Mouse (Mus musculus): ENCODE results near the gene Ccr10. TPM values are rescaled to one million over a fixed set of nuclear protein-coding genes. Genes with fewer than 3 reads are reported as not detected.
A peak's percentile ranks its signal among the peaks of the same experiment; 100 is the strongest.

Gene Ccr10
- 0.02 TPM in 1 of 2 replicates, not detected in the other for polyA plus RNA-seq (2012)

DNA sequence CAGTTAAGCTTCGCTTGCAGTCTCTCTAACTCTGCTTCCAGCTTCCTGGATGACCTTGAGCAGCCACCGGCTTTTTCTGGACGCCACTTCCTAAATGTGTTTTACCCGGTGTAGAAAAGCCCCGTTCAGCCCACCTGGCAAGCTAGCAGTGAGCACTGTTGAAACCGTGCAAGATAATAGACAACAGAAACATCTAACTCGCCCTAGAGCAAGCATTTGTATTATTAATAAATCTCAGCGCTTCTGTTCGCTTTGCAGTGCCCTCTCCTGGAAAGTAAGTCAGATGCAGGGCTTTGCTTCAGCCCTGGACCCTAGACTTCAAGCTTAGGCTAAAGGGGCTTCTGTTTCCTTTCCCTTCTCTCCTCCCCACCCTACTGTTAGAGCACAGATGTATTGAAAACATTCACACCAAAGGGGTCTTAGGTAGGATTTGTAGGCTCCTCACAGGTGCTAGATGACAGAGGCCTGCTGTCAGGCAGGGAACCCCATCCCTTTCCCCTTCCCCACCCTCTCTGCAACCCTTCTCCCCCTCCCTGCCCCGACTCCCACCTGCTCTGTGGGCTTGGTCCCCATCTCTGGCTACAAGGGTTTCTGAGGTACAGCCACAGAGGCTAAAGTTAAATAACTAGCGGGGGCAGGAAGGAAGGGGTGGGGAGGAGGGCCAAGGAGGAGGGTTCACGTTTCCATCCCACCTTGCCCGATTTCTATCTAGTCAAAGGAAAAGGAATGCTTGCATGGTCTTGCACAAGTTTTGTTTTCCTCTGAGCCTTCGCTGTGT, at the start of gene Ccr10:
TSS of gene Ccr10 (minus strand) at position 593 of the 778 bp plus-strand sequence.
- peaks cover 98% of the 10 kb centered on the region for H3K27me3 ChIP-seq (ENCODE audit: control insufficient read depth)
- TF ChIP-seq TAL1 (IDR thresholded peaks at IDR 0.05; ENCODE audit: low read length) (no peak), GATA1 (IDR thresholded peaks at IDR 0.05; ENCODE audit: low read length) (no peak)
- H3K4me1 ChIP-seq (ENCODE audit: control insufficient read depth): peaks cover 35% of the 10 kb centered on the region

DNA sequence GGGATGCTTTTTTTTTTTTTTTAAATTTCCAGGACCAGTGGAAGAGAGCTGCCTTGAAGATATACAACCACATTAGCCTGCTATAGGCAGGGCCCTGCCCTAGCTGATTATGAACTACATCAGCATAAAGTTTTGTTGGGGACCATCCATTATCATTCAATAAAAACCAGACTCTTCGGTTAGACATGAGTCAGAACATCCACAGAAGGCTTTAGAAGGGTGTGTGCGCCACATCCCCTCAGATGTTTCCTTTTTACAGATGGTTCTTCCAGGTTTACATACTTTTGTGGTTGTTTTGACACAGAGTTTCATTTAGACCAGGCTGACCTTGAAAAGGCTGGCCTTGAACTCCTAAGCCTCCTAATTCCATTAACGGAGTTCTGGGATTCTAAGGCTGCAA, 49.1 kb upstream of the Ccr10 start:
- TF ChIP-seq GATA1 (IDR thresholded peaks at IDR 0.05; ENCODE audit: low read length): no peak
- TF ChIP-seq TAL1 (IDR thresholded peaks at IDR 0.05; ENCODE audit: low read length): no peak
- H3K4me1 ChIP-seq (ENCODE audit: control insufficient read depth): peaks cover 26% of the 10 kb centered on the region
- H3K36me3 ChIP-seq (ENCODE audit: control insufficient read depth): peaks cover 9% of the 10 kb centered on the region
- no peaks in the 10 kb centered on the region for H3K9me3 ChIP-seq (ENCODE audit: control insufficient read depth, low read length)
- H3K27me3 ChIP-seq (ENCODE audit: control insufficient read depth): peaks cover 21% of the 10 kb centered on the region
- no peak overlapping the region for H3K4me3 ChIP-seq (replicated peaks)

More for the DNA sequence above, at the start of gene Ccr10:
- Histone ChIP-seq H3K36me3 (ENCODE audit: control insufficient read depth) (no peaks in the 10 kb centered on the region), H3K9me3 (ENCODE audit: control insufficient read depth, low read length) (peaks cover 20% of the 10 kb centered on the region; the same call in 1 of the 2 replicates), H3K4me3 (replicated peaks) (peak within 1 kb of the TSS; percentile 4)

DNA sequence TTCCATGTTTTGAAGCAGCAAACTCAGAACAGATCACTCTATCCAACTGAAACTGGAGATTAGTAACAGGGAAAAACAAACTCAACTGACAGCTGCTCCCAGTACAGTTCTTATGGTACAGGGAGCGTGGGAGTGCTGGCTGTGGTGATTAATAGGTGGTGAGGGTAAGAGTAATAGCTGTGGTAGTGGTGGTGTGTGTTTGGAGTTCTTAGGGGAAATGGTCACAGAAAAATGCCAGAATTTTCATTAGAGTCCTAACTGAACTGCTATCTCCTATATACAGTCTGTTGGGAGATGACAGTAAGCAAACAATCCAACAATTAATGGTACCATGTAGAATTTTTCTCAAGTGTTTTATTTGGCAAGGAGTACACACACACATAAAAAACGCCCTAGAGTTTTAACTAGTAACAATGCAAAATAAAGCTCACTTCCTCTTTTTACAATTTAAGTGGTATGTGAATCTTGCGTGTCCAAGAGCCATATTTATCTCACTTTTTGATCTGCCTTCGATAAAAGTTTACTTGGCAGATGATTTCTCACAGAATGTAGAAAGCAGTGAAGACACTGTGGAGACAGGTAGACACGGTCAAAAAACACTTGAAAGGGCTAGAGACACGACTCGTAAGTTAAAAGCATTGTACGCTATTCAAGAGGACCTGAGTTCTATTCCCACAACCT, 46.2 kb upstream of the Ccr10 start:
- Histone ChIP-seq H3K4me3 (replicated peaks) (no peak overlapping the region), H3K4me1 (ENCODE audit: control insufficient read depth) (peaks cover 24% of the 10 kb centered on the region), H3K27me3 (ENCODE audit: control insufficient read depth) (no peaks in the 10 kb centered on the region), H3K9me3 (ENCODE audit: control insufficient read depth, low read length) (no peaks in the 10 kb centered on the region), H3K36me3 (ENCODE audit: control insufficient read depth) (peaks cover 27% of the 10 kb centered on the region)
- no peak for TF ChIP-seq TAL1 (IDR thresholded peaks at IDR 0.05; ENCODE audit: low read length)
- no peak for TF ChIP-seq GATA1 (IDR thresholded peaks at IDR 0.05; ENCODE audit: low read length)

DNA sequence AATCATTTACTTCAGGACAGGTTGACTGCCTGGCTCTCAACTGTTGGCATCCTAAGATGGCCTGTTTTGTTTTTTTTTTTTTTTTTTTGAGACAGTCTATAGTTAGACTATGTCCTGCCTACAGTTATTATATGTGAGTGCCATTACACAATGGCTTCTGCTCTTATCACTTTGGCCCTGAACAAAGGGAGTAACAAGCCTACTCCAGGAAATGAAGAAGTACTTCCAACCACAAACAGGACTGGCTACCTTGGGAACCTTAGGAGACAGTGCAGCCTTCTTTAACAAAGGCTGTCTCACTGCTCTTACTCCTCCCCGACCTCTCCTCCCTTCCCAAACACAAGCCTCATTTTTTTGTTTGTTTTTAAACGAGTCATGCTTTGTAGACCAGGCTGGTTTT, 45.6 kb upstream of the Ccr10 start:
- Histone ChIP-seq H3K36me3 (ENCODE audit: control insufficient read depth) (peaks cover 33% of the 10 kb centered on the region), H3K27me3 (ENCODE audit: control insufficient read depth) (no peaks in the 10 kb centered on the region), H3K9me3 (ENCODE audit: control insufficient read depth, low read length) (no peaks in the 10 kb centered on the region), H3K4me3 (replicated peaks) (no peak overlapping the region), H3K4me1 (ENCODE audit: control insufficient read depth) (peaks cover 21% of the 10 kb centered on the region)
- TF ChIP-seq TAL1 (IDR thresholded peaks at IDR 0.05; ENCODE audit: low read length): no peak
- TF ChIP-seq GATA1 (IDR thresholded peaks at IDR 0.05; ENCODE audit: low read length): no peak

DNA sequence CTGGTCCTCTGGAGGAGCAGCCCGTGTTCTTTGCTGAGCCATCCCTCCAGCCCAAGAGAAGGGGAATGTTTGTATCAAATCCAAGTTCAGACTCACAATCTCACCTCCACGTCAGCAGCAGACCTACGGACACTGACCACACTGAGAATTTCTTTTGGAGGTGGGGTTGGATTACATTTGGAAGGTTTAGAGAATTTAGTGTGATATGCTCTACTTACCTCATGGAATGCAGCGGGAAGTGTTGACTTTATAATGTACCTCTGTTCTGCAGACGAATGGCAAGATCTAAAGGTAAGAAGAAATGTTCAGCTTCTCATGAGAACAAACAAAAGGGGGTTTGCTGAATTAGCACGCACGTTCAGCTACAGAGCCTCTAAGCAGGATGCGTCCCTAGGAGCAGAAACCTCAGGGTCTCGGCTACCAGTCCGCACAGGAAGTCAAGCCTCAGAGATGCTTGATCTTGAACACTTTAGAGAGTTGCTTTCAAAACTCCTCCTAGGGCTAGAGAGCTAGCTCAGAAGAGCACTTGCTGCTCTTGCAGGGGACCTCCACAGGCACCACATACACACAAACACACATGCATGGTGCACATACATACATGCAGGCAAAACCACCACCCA, 43.3 kb upstream of the Ccr10 start:
- Histone ChIP-seq H3K9me3 (ENCODE audit: control insufficient read depth, low read length) (no peaks in the 10 kb centered on the region), H3K4me3 (replicated peaks) (no peak overlapping the region), H3K27me3 (ENCODE audit: control insufficient read depth) (no peaks in the 10 kb centered on the region), H3K36me3 (ENCODE audit: control insufficient read depth) (peaks cover 54% of the 10 kb centered on the region), H3K4me1 (ENCODE audit: control insufficient read depth) (peaks cover 1% of the 10 kb centered on the region)
- TF ChIP-seq TAL1 (IDR thresholded peaks at IDR 0.05; ENCODE audit: low read length) (no peak), GATA1 (IDR thresholded peaks at IDR 0.05; ENCODE audit: low read length) (no peak)

DNA sequence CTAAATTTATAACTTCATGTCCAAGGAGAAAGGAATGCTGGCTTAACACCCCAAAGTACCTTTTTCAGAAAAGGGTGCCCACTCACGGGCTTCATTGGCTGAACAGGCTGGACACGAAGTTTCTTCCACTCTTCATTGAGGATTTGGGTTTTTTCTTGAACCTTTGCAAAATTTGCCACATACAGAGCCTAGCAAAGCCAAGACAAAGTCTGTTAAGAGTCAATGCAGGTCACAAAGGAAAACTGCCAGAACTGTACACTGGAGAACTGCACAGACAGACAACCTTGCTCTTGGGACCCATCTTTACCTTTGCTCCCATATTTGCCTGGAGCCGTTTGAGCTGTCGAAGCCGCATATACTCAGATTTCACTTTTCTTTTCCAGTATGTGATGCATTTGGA, 41.7 kb upstream of the Ccr10 start:
- Histone ChIP-seq H3K36me3 (ENCODE audit: control insufficient read depth) (peaks cover 61% of the 10 kb centered on the region), H3K9me3 (ENCODE audit: control insufficient read depth, low read length) (no peaks in the 10 kb centered on the region), H3K27me3 (ENCODE audit: control insufficient read depth) (no peaks in the 10 kb centered on the region), H3K4me1 (ENCODE audit: control insufficient read depth) (peaks cover 2% of the 10 kb centered on the region; the same call in 1 of the 2 replicates), H3K4me3 (replicated peaks) (no peak overlapping the region)
- no peak for TF ChIP-seq GATA1 (IDR thresholded peaks at IDR 0.05; ENCODE audit: low read length)
- no peak for TF ChIP-seq TAL1 (IDR thresholded peaks at IDR 0.05; ENCODE audit: low read length)

DNA sequence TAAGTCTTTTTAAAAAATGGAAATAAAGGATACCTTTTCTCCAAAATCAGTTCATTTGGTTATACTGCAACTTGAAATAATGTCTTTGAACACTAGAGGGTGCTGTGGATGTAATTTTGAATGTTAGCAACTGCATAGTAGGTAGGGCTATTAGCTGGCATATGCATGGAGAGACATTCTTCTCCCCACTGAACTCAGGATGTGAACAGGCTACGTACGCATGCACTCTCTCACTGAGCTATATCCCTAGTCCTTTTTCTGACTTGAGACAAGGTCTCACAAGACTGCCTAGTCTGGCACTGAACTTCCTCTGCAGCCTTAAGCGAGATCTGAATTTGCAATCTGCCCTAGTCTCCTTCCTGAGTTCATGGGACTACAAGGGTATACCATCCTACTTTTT, 36.7 kb upstream of the Ccr10 start:
- Histone ChIP-seq H3K4me1 (ENCODE audit: control insufficient read depth) (peaks cover 2% of the 10 kb centered on the region; the same call in 1 of the 2 replicates), H3K9me3 (ENCODE audit: control insufficient read depth, low read length) (no peaks in the 10 kb centered on the region), H3K27me3 (ENCODE audit: control insufficient read depth) (no peaks in the 10 kb centered on the region), H3K4me3 (replicated peaks) (no peak overlapping the region), H3K36me3 (ENCODE audit: control insufficient read depth) (peaks cover 87% of the 10 kb centered on the region)
- TF ChIP-seq GATA1 (IDR thresholded peaks at IDR 0.05; ENCODE audit: low read length) (no peak), TAL1 (IDR thresholded peaks at IDR 0.05; ENCODE audit: low read length) (no peak)

DNA sequence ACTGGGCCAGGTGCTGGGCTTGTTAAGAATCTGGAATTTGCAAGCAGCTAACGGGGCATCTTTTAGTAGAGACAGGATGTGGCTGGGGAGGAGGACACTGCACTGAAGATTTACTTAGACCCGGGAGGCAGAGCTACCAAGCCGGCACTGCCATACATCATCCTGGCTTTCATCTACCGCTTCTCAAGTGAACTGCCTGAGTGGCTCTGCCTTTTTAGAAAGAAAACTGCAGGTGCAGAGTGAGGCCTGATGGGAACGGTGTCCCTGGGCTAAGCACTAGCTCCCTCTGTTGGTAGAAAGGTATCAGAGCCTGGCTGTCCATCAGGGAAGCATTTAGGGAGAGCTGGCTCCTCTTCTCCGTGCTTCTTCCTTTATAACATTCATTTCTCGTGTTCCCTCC, 25.7 kb upstream of the Ccr10 start:
- no peaks in the 10 kb centered on the region for H3K27me3 ChIP-seq (ENCODE audit: control insufficient read depth)
- no peaks in the 10 kb centered on the region for H3K9me3 ChIP-seq (ENCODE audit: control insufficient read depth, low read length)
- peaks cover 28% of the 10 kb centered on the region for H3K4me1 ChIP-seq (ENCODE audit: control insufficient read depth)
- no peak overlapping the region for H3K4me3 ChIP-seq (replicated peaks)
- no peak for TF ChIP-seq GATA1 (IDR thresholded peaks at IDR 0.05; ENCODE audit: low read length)
- TF ChIP-seq TAL1 (IDR thresholded peaks at IDR 0.05; ENCODE audit: low read length): no peak
- H3K36me3 ChIP-seq (ENCODE audit: control insufficient read depth): peaks cover 87% of the 10 kb centered on the region

DNA sequence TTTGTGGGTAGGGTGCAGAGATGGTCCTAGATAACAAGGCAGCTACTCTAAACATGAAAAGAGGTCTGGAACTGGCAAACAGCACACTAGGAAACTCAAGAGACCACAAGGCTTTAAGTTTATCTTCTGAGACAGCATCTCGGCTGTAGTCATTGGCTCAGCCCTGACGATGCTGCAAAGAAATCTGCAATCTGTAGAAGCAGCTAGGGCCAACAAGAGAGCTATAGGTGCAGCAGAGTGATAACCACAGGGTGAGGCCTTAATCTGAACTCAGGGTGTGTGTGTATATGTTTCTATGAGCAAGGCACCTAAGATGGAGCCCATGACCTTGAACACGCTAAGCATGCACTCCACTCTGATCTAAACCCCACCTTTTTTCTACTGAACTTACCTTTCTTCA, 24.3 kb upstream of the Ccr10 start:
- peak; percentile 43 for TF ChIP-seq GATA1 (IDR thresholded peaks at IDR 0.05; ENCODE audit: low read length)
- TF ChIP-seq TAL1 (IDR thresholded peaks at IDR 0.05; ENCODE audit: low read length): peak; percentile 49; the same call in 1 of the 3 replicates
- H3K27me3 ChIP-seq (ENCODE audit: control insufficient read depth): no peaks in the 10 kb centered on the region
- no peak overlapping the region for H3K4me3 ChIP-seq (replicated peaks)
- H3K4me1 ChIP-seq (ENCODE audit: control insufficient read depth): peaks cover 28% of the 10 kb centered on the region
- peaks cover 88% of the 10 kb centered on the region for H3K36me3 ChIP-seq (ENCODE audit: control insufficient read depth)
- no peaks in the 10 kb centered on the region for H3K9me3 ChIP-seq (ENCODE audit: control insufficient read depth, low read length)

All from erythroblast, embryonic 14.5 days (primary cell).